Mouse (Mus musculus): ENCODE results near the gene Yipf3. TPM values are rescaled to one million over a fixed set of nuclear protein-coding genes. Genes with fewer than 3 reads are reported as not detected.

Yipf3 gene
- polyA plus RNA-seq, 1 experiment: 57.0 TPM

DNA sequence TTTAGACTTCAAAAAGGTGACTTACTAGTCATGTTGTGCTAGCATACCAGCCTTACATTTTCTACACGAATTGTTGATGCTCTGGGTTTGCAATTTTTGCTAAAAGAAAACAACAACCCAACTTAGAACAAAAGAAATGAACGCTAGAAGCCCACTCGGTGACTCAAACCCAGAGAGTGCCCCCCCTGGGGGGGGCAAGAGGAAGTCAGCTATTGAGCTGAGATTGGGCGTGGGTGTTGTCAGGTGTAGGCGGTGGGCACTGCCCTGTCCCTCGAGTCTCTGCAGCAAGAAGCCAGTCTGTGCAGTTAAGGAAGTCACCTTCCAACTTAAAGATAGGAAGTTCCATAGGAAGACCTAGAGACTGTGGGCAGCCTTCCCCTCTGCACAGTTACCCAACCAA lies 48.7 kb downstream of the Yipf3 start:
- no peak overlapping the region for H3K4me3 ChIP-seq (ENCODE audit: low read depth, low read length)
- H3K9me3 ChIP-seq (replicated peaks; ENCODE audit: control insufficient read depth, insufficient read depth, low read length, poor library complexity, severe bottlenecking): no peaks in the 10 kb centered on the region
- H3K27ac ChIP-seq (ENCODE audit: insufficient read depth, low read length): no peak overlapping the region
- H3K4me1 ChIP-seq (ENCODE audit: control insufficient read depth, insufficient read depth, low read length): no peaks in the 10 kb centered on the region
- no peak overlapping the region for H3K9ac ChIP-seq (ENCODE audit: low read depth, poor library complexity, severe bottlenecking)
- H3K27me3 ChIP-seq (ENCODE audit: control insufficient read depth, insufficient read depth, low read length, poor library complexity, severe bottlenecking): peaks cover 12% of the 10 kb centered on the region
- TF ChIP-seq EP300 (IDR thresholded peaks at IDR 0.05; ENCODE audit: insufficient read depth, low read depth, low read length) (no peak), POLR2A (IDR thresholded peaks at IDR 0.05; ENCODE audit: insufficient read depth, low read length) (no peak), CTCF (IDR thresholded peaks at IDR 0.05; ENCODE audit: low read depth, low read length) (no peak)
- H3K36me3 ChIP-seq (ENCODE audit: control insufficient read depth, insufficient read depth, low read length, poor library complexity, severe bottlenecking): no peaks in the 10 kb centered on the region

DNA sequence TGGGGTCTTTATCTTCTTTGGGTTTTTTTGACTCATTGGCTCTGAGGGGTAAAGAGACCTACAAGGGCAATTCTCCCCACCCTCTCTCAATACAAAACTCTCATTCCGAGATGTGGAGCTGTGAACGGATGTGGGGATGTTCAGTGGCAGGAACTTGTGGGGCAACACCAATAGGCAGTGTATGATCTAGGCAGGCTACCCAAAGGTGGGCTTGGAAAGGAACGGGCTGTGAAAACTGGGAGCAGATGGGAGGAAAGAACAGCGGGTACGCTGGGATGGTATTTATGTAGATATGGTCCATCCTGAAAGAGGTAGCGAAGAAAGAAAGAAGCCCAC lies 49.1 kb downstream of the Yipf3 start:
- H3K9me3 ChIP-seq (replicated peaks; ENCODE audit: control insufficient read depth, insufficient read depth, low read length, poor library complexity, severe bottlenecking): no peaks in the 10 kb centered on the region
- H3K36me3 ChIP-seq (ENCODE audit: control insufficient read depth, insufficient read depth, low read length, poor library complexity, severe bottlenecking): no peaks in the 10 kb centered on the region
- H3K27me3 ChIP-seq (ENCODE audit: control insufficient read depth, insufficient read depth, low read length, poor library complexity, severe bottlenecking): peaks cover 12% of the 10 kb centered on the region
- no peak for TF ChIP-seq EP300 (IDR thresholded peaks at IDR 0.05; ENCODE audit: insufficient read depth, low read depth, low read length)
- no peak for TF ChIP-seq POLR2A (IDR thresholded peaks at IDR 0.05; ENCODE audit: insufficient read depth, low read length)
- no peak for TF ChIP-seq CTCF (IDR thresholded peaks at IDR 0.05; ENCODE audit: low read depth, low read length)
- no peak overlapping the region for H3K27ac ChIP-seq (ENCODE audit: insufficient read depth, low read length)
- H3K4me1 ChIP-seq (ENCODE audit: control insufficient read depth, insufficient read depth, low read length): no peaks in the 10 kb centered on the region
- peak overlapping the region; percentile 62; the same call in 1 of the 2 replicates for H3K4me3 ChIP-seq (ENCODE audit: low read depth, low read length)
- no peak overlapping the region for H3K9ac ChIP-seq (ENCODE audit: low read depth, poor library complexity, severe bottlenecking)

GRCm38 (mm10) chr17:46297364-46298219 lies 49.7 kb downstream of the Yipf3 start, which contains the start of gene Dlk2:
Dlk2 (plus strand) TSS chr17:46297421.
- H3K27ac ChIP-seq (ENCODE audit: insufficient read depth, low read length): no peak within 1 kb of the TSS
- H3K27me3 ChIP-seq (ENCODE audit: control insufficient read depth, insufficient read depth, low read length, poor library complexity, severe bottlenecking): peaks cover 12% of the 10 kb centered on the region
- no peak for TF ChIP-seq EP300 (IDR thresholded peaks at IDR 0.05; ENCODE audit: insufficient read depth, low read depth, low read length)
- no peak for TF ChIP-seq CTCF (IDR thresholded peaks at IDR 0.05; ENCODE audit: low read depth, low read length)
- TF ChIP-seq POLR2A (IDR thresholded peaks at IDR 0.05; ENCODE audit: insufficient read depth, low read length): no peak

GRCm38 (mm10) chr17:46298220-46298913 lies 50.5 kb downstream of the Yipf3 start:
- peak overlapping the region; percentile 59 for H3K4me3 ChIP-seq (ENCODE audit: low read depth, low read length)
- no peaks in the 10 kb centered on the region for H3K9me3 ChIP-seq (replicated peaks; ENCODE audit: control insufficient read depth, insufficient read depth, low read length, poor library complexity, severe bottlenecking)
- H3K27ac ChIP-seq (ENCODE audit: insufficient read depth, low read length): no peak overlapping the region
- TF ChIP-seq CTCF (IDR thresholded peaks at IDR 0.05; ENCODE audit: low read depth, low read length): peak; percentile 87
- 0 out of 2 replicates have a peak, but pooled peaks have one; percentile 13 for TF ChIP-seq EP300 (IDR thresholded peaks at IDR 0.05; ENCODE audit: insufficient read depth, low read depth, low read length)
- no peak for TF ChIP-seq POLR2A (IDR thresholded peaks at IDR 0.05; ENCODE audit: insufficient read depth, low read length)
- peak overlapping the region; percentile 70 for H3K9ac ChIP-seq (ENCODE audit: low read depth, poor library complexity, severe bottlenecking)
- no peaks in the 10 kb centered on the region for H3K36me3 ChIP-seq (ENCODE audit: control insufficient read depth, insufficient read depth, low read length, poor library complexity, severe bottlenecking)
- H3K4me1 ChIP-seq (ENCODE audit: control insufficient read depth, insufficient read depth, low read length): no peaks in the 10 kb centered on the region
- peaks cover 12% of the 10 kb centered on the region for H3K27me3 ChIP-seq (ENCODE audit: control insufficient read depth, insufficient read depth, low read length, poor library complexity, severe bottlenecking)

More at GRCm38 (mm10) chr17:46297364-46298219, 49.7 kb downstream of the Yipf3 start, which contains the start of gene Dlk2:
- H3K4me1 ChIP-seq (ENCODE audit: control insufficient read depth, insufficient read depth, low read length): no peaks in the 10 kb centered on the region
- H3K9ac ChIP-seq (ENCODE audit: low read depth, poor library complexity, severe bottlenecking): peak within 1 kb of the TSS; percentile 70
- H3K4me3 ChIP-seq (ENCODE audit: low read depth, low read length): peak within 1 kb of the TSS; percentile 62
- H3K9me3 ChIP-seq (replicated peaks; ENCODE audit: control insufficient read depth, insufficient read depth, low read length, poor library complexity, severe bottlenecking): no peaks in the 10 kb centered on the region
- H3K36me3 ChIP-seq (ENCODE audit: control insufficient read depth, insufficient read depth, low read length, poor library complexity, severe bottlenecking): no peaks in the 10 kb centered on the region

DNA sequence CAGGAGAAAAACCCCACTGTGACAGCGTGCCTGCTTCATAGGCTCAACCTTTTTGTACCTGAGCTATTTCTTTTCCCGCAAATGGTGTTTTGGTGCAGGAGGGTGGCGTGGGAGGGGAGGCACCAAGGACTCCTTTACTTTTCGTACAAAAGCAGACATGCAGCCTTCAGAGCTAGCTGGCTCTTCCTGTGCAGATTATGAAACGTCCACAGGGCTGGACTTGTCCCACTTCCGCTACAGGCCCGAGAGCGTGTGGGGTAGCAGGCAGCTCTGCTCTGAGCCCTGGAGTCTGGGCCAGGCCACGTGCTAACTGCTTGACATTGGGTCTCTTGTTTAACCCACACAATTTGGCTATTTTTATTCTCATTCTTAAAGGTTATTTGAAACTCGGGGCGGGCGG lies 54.0 kb downstream of the Yipf3 start:
- TF ChIP-seq CTCF (IDR thresholded peaks at IDR 0.05; ENCODE audit: low read depth, low read length) (no peak), EP300 (IDR thresholded peaks at IDR 0.05; ENCODE audit: insufficient read depth, low read depth, low read length) (no peak), POLR2A (IDR thresholded peaks at IDR 0.05; ENCODE audit: insufficient read depth, low read length) (no peak)
- Histone ChIP-seq H3K27me3 (ENCODE audit: control insufficient read depth, insufficient read depth, low read length, poor library complexity, severe bottlenecking) (peaks cover 12% of the 10 kb centered on the region), H3K36me3 (ENCODE audit: control insufficient read depth, insufficient read depth, low read length, poor library complexity, severe bottlenecking) (no peaks in the 10 kb centered on the region), H3K4me1 (ENCODE audit: control insufficient read depth, insufficient read depth, low read length) (no peaks in the 10 kb centered on the region), H3K27ac (ENCODE audit: insufficient read depth, low read length) (no peak overlapping the region), H3K4me3 (ENCODE audit: low read depth, low read length) (no peak overlapping the region), H3K9ac (ENCODE audit: low read depth, poor library complexity, severe bottlenecking) (no peak overlapping the region), H3K9me3 (replicated peaks; ENCODE audit: control insufficient read depth, insufficient read depth, low read length, poor library complexity, severe bottlenecking) (no peaks in the 10 kb centered on the region)

Other genes with a start within 250 kb of the Yipf3 start
- gene Vegfa, start 215.7 kb upstream of the Yipf3 start, polyA plus RNA-seq (2011; ENCODE audit: insufficient read depth, insufficient read length, low read depth, missing spikeins): 76.2 and 86.3 TPM in 2 replicates
- gene Mrps18a, start 137.1 kb upstream of the Yipf3 start, polyA plus RNA-seq (2011; ENCODE audit: insufficient read depth, insufficient read length, low read depth, missing spikeins): 71.7 and 78.5 TPM in 2 replicates
- 1.0 and 1.5 TPM in 2 replicates for gene Rsph9, start 103.9 kb upstream of the Yipf3 start, polyA plus RNA-seq (2011; ENCODE audit: insufficient read depth, insufficient read length, low read depth, missing spikeins)
- gene Mad2l1bp, start 94.5 kb upstream of the Yipf3 start, polyA plus RNA-seq (2011; ENCODE audit: insufficient read depth, insufficient read length, low read depth, missing spikeins): 10.3 and 14.8 TPM in 2 replicates
- gene Gtpbp2, start 87.0 kb upstream of the Yipf3 start, polyA plus RNA-seq (2011; ENCODE audit: insufficient read depth, insufficient read length, low read depth, missing spikeins): 23.5 and 25.8 TPM in 2 replicates
- gene Polh, start 45.4 kb upstream of the Yipf3 start, polyA plus RNA-seq (2011; ENCODE audit: insufficient read depth, insufficient read length, low read depth, missing spikeins): 28.1 and 30.1 TPM in 2 replicates
- gene Xpo5, start 45.3 kb upstream of the Yipf3 start, polyA plus RNA-seq (2011; ENCODE audit: insufficient read depth, insufficient read length, low read depth, missing spikeins): 77.8 and 79.1 TPM in 2 replicates
- 106 and 133 TPM in 2 replicates for gene Polr1c, start within 50 bp of the Yipf3 start, polyA plus RNA-seq (2011; ENCODE audit: insufficient read depth, insufficient read length, low read depth, missing spikeins)
- 0.57 and 0.68 TPM in 2 replicates for gene Lrrc73, start 5.5 kb downstream of the Yipf3 start, polyA plus RNA-seq (2011; ENCODE audit: insufficient read depth, insufficient read length, low read depth, missing spikeins)
- gene Tjap1, start 34.9 kb downstream of the Yipf3 start, polyA plus RNA-seq (2011; ENCODE audit: insufficient read depth, insufficient read length, low read depth, missing spikeins): 71.5 and 75.2 TPM in 2 replicates
- 0.91 and 1.3 TPM in 2 replicates for gene Dlk2, start 49.3 kb downstream of the Yipf3 start, polyA plus RNA-seq (2011; ENCODE audit: insufficient read depth, insufficient read length, low read depth, missing spikeins)
- gene Abcc10, start 80.3 kb downstream of the Yipf3 start, polyA plus RNA-seq (2011; ENCODE audit: insufficient read depth, insufficient read length, low read depth, missing spikeins): 3.9 and 4.4 TPM in 2 replicates
- 55.0 and 62.7 TPM in 2 replicates for gene Zfp318, start 135.7 kb downstream of the Yipf3 start, polyA plus RNA-seq (2011; ENCODE audit: insufficient read depth, insufficient read length, low read depth, missing spikeins)
- 1.3 TPM in 1 of 2 replicates, not detected in the other for gene Crip3, start 180.8 kb downstream of the Yipf3 start, polyA plus RNA-seq (2011; ENCODE audit: insufficient read depth, insufficient read length, low read depth, missing spikeins)
- gene Slc22a7, start 190.4 kb downstream of the Yipf3 start, polyA plus RNA-seq (2011; ENCODE audit: insufficient read depth, insufficient read length, low read depth, missing spikeins): 6.0 and 6.1 TPM in 2 replicates
- 0.90 and 1.3 TPM in 2 replicates for gene Ttbk1, start 239.6 kb downstream of the Yipf3 start, polyA plus RNA-seq (2011; ENCODE audit: insufficient read depth, insufficient read length, low read depth, missing spikeins)
- gene Dnph1, start 248.6 kb downstream of the Yipf3 start, polyA plus RNA-seq (2011; ENCODE audit: insufficient read depth, insufficient read length, low read depth, missing spikeins): 21.8 and 24.1 TPM in 2 replicates